Mouse (Mus musculus): ENCODE data around the gene Kirrel2. TPM values are rescaled to one million over a fixed set of nuclear protein-coding genes. Genes with fewer than 3 reads are reported as not detected.
"Not testable (repeated sequence)": the region's sequence is repeated elsewhere in the genome, so short reads cannot be mapped to it uniquely, and the experiment has no call there.

Gene Kirrel2
- polyA plus RNA-seq, 1 experiment from 2014 or later = 0.61 TPM

- WGBS = 11% methylated on average over 31 of the region's 32 CpGs
- Histone ChIP-seq H3K4me2 (ENCODE audit: low read depth, low read length, severe bottlenecking) (peak overlapping the region; percentile 24; the same call in 1 of the 2 replicates), H3K27ac (ENCODE audit: low read depth, low read length) (no peak overlapping the region), H3K36me3 (ENCODE audit: control insufficient read depth, insufficient read depth, low read length) (no peaks in the 10 kb centered on the region), H3K27me3 (ENCODE audit: control insufficient read depth, insufficient read depth, low read length) (no peaks in the 10 kb centered on the region), H3K9me3 (ENCODE audit: control insufficient read depth, low read length) (no peaks in the 10 kb centered on the region), H3K9ac (ENCODE audit: low read length) (peak overlapping the region; percentile 2; the same call in 1 of the 2 replicates), H3K4me1 (replicated peaks; ENCODE audit: control insufficient read depth, insufficient read depth, low read length) (peaks cover 3% of the 10 kb centered on the region; the same call in 1 of the 2 replicates), H3K4me3 (ENCODE audit: low read depth, low read length) (peak overlapping the region; percentile 24)
- DNase-seq (ENCODE audit: low spot score) (no peak), ATAC-seq (replicated peaks; ENCODE audit: low FRiP score) (0 out of 2 replicates have a peak, but pooled peaks have one; percentile 58)
Measured at GRCm38 (mm10) chr7:30477415-30478381, 20.2 kb upstream of the Kirrel2 start.

GRCm38 (mm10) chr7:30476136-30476535 lies 18.6 kb upstream of the Kirrel2 start:
- ATAC-seq (replicated peaks; ENCODE audit: low FRiP score); H3K27ac ChIP-seq (ENCODE audit: low read depth, low read length): not testable (repeated sequence)
- WGBS = 89% methylated on average over 7 of the region's 7 CpGs

GRCm38 (mm10) chr7:30474999-30475398 lies 17.5 kb upstream of the Kirrel2 start:
- DNase-seq (ENCODE audit: low spot score) (no peak), ATAC-seq (replicated peaks; ENCODE audit: low FRiP score) (no peak)
- no peak overlapping the region for H3K27ac ChIP-seq (ENCODE audit: low read depth, low read length)
- no peak overlapping the region for H3K4me3 ChIP-seq (ENCODE audit: low read depth, low read length)
- H3K27me3 ChIP-seq (ENCODE audit: control insufficient read depth, insufficient read depth, low read length) = no peaks in the 10 kb centered on the region
- H3K4me1 ChIP-seq (replicated peaks; ENCODE audit: control insufficient read depth, insufficient read depth, low read length) = peaks cover 3% of the 10 kb centered on the region; the same call in 1 of the 2 replicates
- no peaks in the 10 kb centered on the region for H3K9me3 ChIP-seq (ENCODE audit: control insufficient read depth, low read length)
- WGBS = 67% methylated on average over 4 of the region's 4 CpGs
- H3K9ac ChIP-seq (ENCODE audit: low read length) = no peak overlapping the region
- no peaks in the 10 kb centered on the region for H3K36me3 ChIP-seq (ENCODE audit: control insufficient read depth, insufficient read depth, low read length)
- no peak overlapping the region for H3K4me2 ChIP-seq (ENCODE audit: low read depth, low read length, severe bottlenecking)

More at GRCm38 (mm10) chr7:30476136-30476535, 18.6 kb upstream of the Kirrel2 start:
- not testable (repeated sequence) for DNase-seq (ENCODE audit: low spot score); H3K4me1 ChIP-seq (replicated peaks; ENCODE audit: control insufficient read depth, insufficient read depth, low read length); H3K9me3 ChIP-seq (ENCODE audit: control insufficient read depth, low read length); H3K4me2 ChIP-seq (ENCODE audit: low read depth, low read length, severe bottlenecking); H3K9ac ChIP-seq (ENCODE audit: low read length); H3K36me3 ChIP-seq (ENCODE audit: control insufficient read depth, insufficient read depth, low read length); H3K27me3 ChIP-seq (ENCODE audit: control insufficient read depth, insufficient read depth, low read length); H3K4me3 ChIP-seq (ENCODE audit: low read depth, low read length)

GRCm38 (mm10) chr7:30472411-30472810 lies 14.9 kb upstream of the Kirrel2 start:
- no peaks in the 10 kb centered on the region for H3K9me3 ChIP-seq (ENCODE audit: control insufficient read depth, low read length)
- H3K4me2 ChIP-seq (ENCODE audit: low read depth, low read length, severe bottlenecking) = no peak overlapping the region
- ATAC-seq (replicated peaks; ENCODE audit: low FRiP score) (no peak), DNase-seq (ENCODE audit: low spot score) (peak; percentile 71)
- H3K27me3 ChIP-seq (ENCODE audit: control insufficient read depth, insufficient read depth, low read length) = peaks cover 6% of the 10 kb centered on the region
- H3K4me1 ChIP-seq (replicated peaks; ENCODE audit: control insufficient read depth, insufficient read depth, low read length) = peaks cover 2% of the 10 kb centered on the region; the same call in 1 of the 2 replicates
- 46% methylated on average over 5 of the region's 5 CpGs for WGBS
- H3K27ac ChIP-seq (ENCODE audit: low read depth, low read length) = no peak overlapping the region
- H3K36me3 ChIP-seq (ENCODE audit: control insufficient read depth, insufficient read depth, low read length) = no peaks in the 10 kb centered on the region
- H3K4me3 ChIP-seq (ENCODE audit: low read depth, low read length) = no peak overlapping the region
- no peak overlapping the region for H3K9ac ChIP-seq (ENCODE audit: low read length)

- 11% methylated on average over 6 of the region's 6 CpGs for WGBS
- ATAC-seq (replicated peaks; ENCODE audit: low FRiP score) = no peak
Measured at GRCm38 (mm10) chr7:30464816-30465300, 7.4 kb upstream of the Kirrel2 start.

GRCm38 (mm10) chr7:30463996-30464395 lies 6.5 kb upstream of the Kirrel2 start:
- DNase-seq (ENCODE audit: low spot score) (no peak), ATAC-seq (replicated peaks; ENCODE audit: low FRiP score) (no peak)
- 14% methylated on average over 4 of the region's 4 CpGs for WGBS
- H3K36me3 ChIP-seq (ENCODE audit: control insufficient read depth, insufficient read depth, low read length) = no peaks in the 10 kb centered on the region
- H3K4me2 ChIP-seq (ENCODE audit: low read depth, low read length, severe bottlenecking) = no peak overlapping the region
- H3K4me3 ChIP-seq (ENCODE audit: low read depth, low read length) = no peak overlapping the region
- H3K27ac ChIP-seq (ENCODE audit: low read depth, low read length) = no peak overlapping the region
- peaks cover 72% of the 10 kb centered on the region for H3K27me3 ChIP-seq (ENCODE audit: control insufficient read depth, insufficient read depth, low read length)
- no peaks in the 10 kb centered on the region for H3K4me1 ChIP-seq (replicated peaks; ENCODE audit: control insufficient read depth, insufficient read depth, low read length)
- H3K9ac ChIP-seq (ENCODE audit: low read length) = no peak overlapping the region
- H3K9me3 ChIP-seq (ENCODE audit: control insufficient read depth, low read length) = no peaks in the 10 kb centered on the region

More at GRCm38 (mm10) chr7:30464816-30465300, 7.4 kb upstream of the Kirrel2 start:
- Histone ChIP-seq H3K9me3 (ENCODE audit: control insufficient read depth, low read length) (no peaks in the 10 kb centered on the region), H3K4me1 (replicated peaks; ENCODE audit: control insufficient read depth, insufficient read depth, low read length) (no peaks in the 10 kb centered on the region), H3K36me3 (ENCODE audit: control insufficient read depth, insufficient read depth, low read length) (no peaks in the 10 kb centered on the region), H3K4me2 (ENCODE audit: low read depth, low read length, severe bottlenecking) (no peak overlapping the region), H3K27ac (ENCODE audit: low read depth, low read length) (no peak overlapping the region), H3K27me3 (ENCODE audit: control insufficient read depth, insufficient read depth, low read length) (peaks cover 65% of the 10 kb centered on the region), H3K4me3 (ENCODE audit: low read depth, low read length) (no peak overlapping the region), H3K9ac (ENCODE audit: low read length) (no peak overlapping the region)
- no peak for DNase-seq (ENCODE audit: low spot score)

GRCm38 (mm10) chr7:30463568-30463967 lies 6.1 kb upstream of the Kirrel2 start:
- no peak overlapping the region for H3K4me2 ChIP-seq (ENCODE audit: low read depth, low read length, severe bottlenecking)
- H3K9ac ChIP-seq (ENCODE audit: low read length) = no peak overlapping the region
- no peak for DNase-seq (ENCODE audit: low spot score)
- no peak overlapping the region for H3K27ac ChIP-seq (ENCODE audit: low read depth, low read length)
- H3K4me3 ChIP-seq (ENCODE audit: low read depth, low read length) = no peak overlapping the region
- 17% methylated on average over 7 of the region's 7 CpGs for WGBS
- H3K9me3 ChIP-seq (ENCODE audit: control insufficient read depth, low read length) = no peaks in the 10 kb centered on the region
- no peaks in the 10 kb centered on the region for H3K4me1 ChIP-seq (replicated peaks; ENCODE audit: control insufficient read depth, insufficient read depth, low read length)
- no peak for ATAC-seq (replicated peaks; ENCODE audit: low FRiP score)
- peaks cover 75% of the 10 kb centered on the region for H3K27me3 ChIP-seq (ENCODE audit: control insufficient read depth, insufficient read depth, low read length)
- no peaks in the 10 kb centered on the region for H3K36me3 ChIP-seq (ENCODE audit: control insufficient read depth, insufficient read depth, low read length)

GRCm38 (mm10) chr7:30459484-30459883 lies 2.0 kb upstream of the Kirrel2 start:
- ATAC-seq (replicated peaks; ENCODE audit: low FRiP score) = no peak
- Histone ChIP-seq H3K4me1 (replicated peaks; ENCODE audit: control insufficient read depth, insufficient read depth, low read length) (peaks cover 11% of the 10 kb centered on the region), H3K27ac (ENCODE audit: low read depth, low read length) (no peak overlapping the region), H3K9me3 (ENCODE audit: control insufficient read depth, low read length) (no peaks in the 10 kb centered on the region), H3K4me2 (ENCODE audit: low read depth, low read length, severe bottlenecking) (no peak overlapping the region), H3K4me3 (ENCODE audit: low read depth, low read length) (no peak overlapping the region), H3K27me3 (ENCODE audit: control insufficient read depth, insufficient read depth, low read length) (peaks cover 78% of the 10 kb centered on the region), H3K36me3 (ENCODE audit: control insufficient read depth, insufficient read depth, low read length) (no peaks in the 10 kb centered on the region), H3K9ac (ENCODE audit: low read length) (no peak overlapping the region)
- DNase-seq (ENCODE audit: low spot score) = no peak
- WGBS = 28% methylated on average over 6 of the region's 6 CpGs
